Mouse (Mus musculus): Measurements from ENCODE around the gene Tex16.

Gene Tex16

GRCm38 (mm10) chrX:112010707-112011106 lies at the start of gene Tex16:
Gene Tex16 (plus strand): TSS chrX:112011007.
- DNase-seq (ENCODE audit: low read depth, low spot score): no peak

GRCm38 (mm10) chrX:111999661-112000060 lies 11.1 kb upstream of the Tex16 start:
- no peak for DNase-seq (ENCODE audit: low read depth, low spot score)
